Mouse (Mus musculus): ENCODE measurements around the gene Ccdc85c.

GRCm38 (mm10) chr12:108287011-108287410 lies 11.8 kb upstream of the Ccdc85c start:
- TF ChIP-seq POLR2A (IDR thresholded peaks at IDR 0.05; ENCODE audit: low read depth, low read length) (no peak), POLR2AphosphoS2 (IDR thresholded peaks at IDR 0.05; ENCODE audit: low read depth, low read length) (no peak), CTCF (conservative IDR thresholded peaks at IDR 0.05 in 1 of 2, IDR thresholded peaks at IDR 0.05 in 1 of 2; ENCODE audit: low read depth in 2 of 2, low read length in 2 of 2) (no peak), MXI1 (IDR thresholded peaks at IDR 0.05; ENCODE audit: low read depth, low read length) (no peak), PAX5 (IDR thresholded peaks at IDR 0.05; ENCODE audit: low read length) (no peak), ZC3H11A (IDR thresholded peaks at IDR 0.05; ENCODE audit: low read depth, low read length) (no peak)

All from CH12.LX (cell line).